Mouse (Mus musculus) liver, embryonic 13.5 days (tissue): ENCODE results near the gene Znrd1as. TPM values are rescaled to one million over a fixed set of nuclear protein-coding genes. Genes with fewer than 3 reads are reported as not detected.

Experiments used
- ATAC-seq: fragments of 200-750 bp; cut with Nextera tagmentation; 2 replicates; pipeline ENCODE4 v1.8.0; 2017; ENCODE audit warnings: low read depth, mild to moderate bottlenecking, moderate number of reproducible peaks, moderate library complexity
- DNase-seq: peaks from one replicate; pipeline ENCODE4 v3.0.0; 2022
- H3K27ac ChIP-seq: fragments of 300-500 bp; sonication (generic); 2 replicates; pipeline ENCODE4 v1.5.1; 2015; ENCODE audit warnings: moderate library complexity, mild to moderate bottlenecking, inconsistent platforms
- H3K27me3 ChIP-seq: fragments of 300-500 bp; sonication (generic); 2 replicates; pipeline ENCODE4 v1.6.1; 2015; ENCODE audit warnings: mild to moderate bottlenecking, inconsistent platforms
- H3K36me3 ChIP-seq: fragments of 300-500 bp; sonication (generic); 2 replicates; pipeline ENCODE4 v1.6.1; 2015; ENCODE audit warnings: mild to moderate bottlenecking, inconsistent platforms
- H3K4me1 ChIP-seq: fragments of 300-500 bp; sonication (generic); replicated peaks from 2 replicates; pipeline ENCODE4 v1.6.1; 2015; ENCODE audit warnings: inconsistent platforms
- H3K4me2 ChIP-seq: fragments of 300-500 bp; sonication (generic); 2 replicates; pipeline ENCODE4 v1.6.1; 2015; ENCODE audit warnings: inconsistent platforms, mild to moderate bottlenecking, moderate library complexity
- H3K4me3 ChIP-seq: fragments of 300-500 bp; sonication (generic); replicated peaks from 2 replicates; pipeline ENCODE4 v1.5.1; 2015; ENCODE audit warnings: mild to moderate bottlenecking, inconsistent platforms
- H3K9ac ChIP-seq: fragments of 300-500 bp; sonication (generic); 2 replicates; pipeline ENCODE4 v1.6.1; 2015; ENCODE audit warnings: mild to moderate bottlenecking, inconsistent platforms
- H3K9me3 ChIP-seq: fragments of 300-500 bp; sonication (generic); replicated peaks from 2 replicates; pipeline ENCODE4 v1.6.1; 2016; ENCODE audit warnings: inconsistent platforms
- WGBS: fragments of 180-500 bp; shearing (Covaris S2); methylation state at CpG from one replicate; pipeline ENCODE4 v1.1.7; 2015; ENCODE audit not compliant: insufficient replicate concordance; 5-methylcytosine and 5-hydroxymethylcytosine counted together
- polyA plus RNA-seq: library from polyadenylated mRNA; unstranded; fragments of >200 nt; fragmentation: Nextera tagmentation; extraction: Ambion mirVana; gene quantifications from 2 replicates; pipeline ENCODE4 v1.2.1, GENCODE M21; 2015

The Znrd1as gene
- polyA plus RNA-seq, 1 experiment from 2014 or later: 3.5 TPM

DNA sequence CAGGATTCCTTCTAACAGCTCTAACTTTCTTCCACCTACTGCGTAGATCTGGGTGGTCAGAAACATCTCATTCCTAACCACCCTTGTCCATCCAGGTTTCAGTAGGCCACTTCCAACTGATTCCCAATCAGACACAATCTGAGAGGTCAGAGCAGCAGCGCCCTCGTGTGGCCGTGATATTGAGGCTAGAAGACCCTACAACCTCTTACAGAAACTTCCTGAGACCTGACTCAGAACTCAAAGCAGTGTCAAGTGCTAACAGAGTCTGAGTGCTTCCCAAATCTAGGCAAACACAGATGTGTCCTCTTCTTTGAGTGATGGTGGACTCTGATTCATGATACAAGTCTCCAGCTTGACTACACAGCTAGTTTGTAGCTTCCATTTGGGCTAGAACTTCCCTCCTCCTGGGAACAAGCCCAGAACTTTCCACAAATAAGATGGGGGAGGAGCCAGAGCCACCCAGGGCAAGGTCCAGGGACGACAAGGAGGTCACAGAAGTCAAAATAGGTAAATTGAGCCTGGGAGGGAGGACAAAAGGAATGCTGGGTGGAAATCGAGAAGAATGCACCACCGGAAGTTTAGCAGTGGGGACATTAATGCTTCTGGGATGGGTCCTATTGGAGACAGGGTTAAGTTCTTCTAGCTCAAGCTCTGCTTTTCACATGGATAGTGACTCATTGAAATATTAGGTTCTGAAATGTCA is 38.8 kb downstream of the Znrd1as start:
- WGBS: 21% methylated on average over 7 of the region's 7 CpGs
- Histone ChIP-seq H3K27ac (no peak overlapping the region), H3K9me3 (no peaks in the 10 kb centered on the region), H3K9ac (no peak overlapping the region), H3K27me3 (peaks cover 3% of the 10 kb centered on the region; the same call in 1 of the 2 replicates), H3K4me3 (no peak overlapping the region), H3K4me2 (no peak overlapping the region), H3K4me1 (no peaks in the 10 kb centered on the region), H3K36me3 (no peaks in the 10 kb centered on the region)
- ATAC-seq (no peak), DNase-seq (no peak)

DNA sequence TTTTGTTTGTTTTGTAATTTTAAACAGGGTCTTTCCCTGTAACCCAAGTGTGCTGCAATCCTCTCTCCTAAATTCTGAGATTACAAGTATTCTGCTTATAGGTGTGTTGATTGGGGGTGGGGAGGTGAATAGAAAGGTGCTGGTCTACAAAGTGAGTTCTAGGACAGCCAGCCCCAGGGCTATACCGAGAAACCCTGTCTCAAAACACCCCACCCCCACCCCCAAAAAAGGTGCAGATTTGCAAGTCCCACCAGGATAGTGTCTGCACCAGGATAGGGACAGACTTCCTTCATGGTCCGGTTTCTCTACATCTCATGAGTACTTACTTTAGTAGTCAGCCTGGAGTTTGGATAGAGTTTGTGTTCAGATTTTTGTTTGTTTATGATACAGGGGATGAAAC is 40.1 kb downstream of the Znrd1as start:
- ATAC-seq (no peak), DNase-seq (no peak)
- no peak overlapping the region for H3K4me3 ChIP-seq
- WGBS: 46% methylated on average over 2 of the region's 2 CpGs
- no peaks in the 10 kb centered on the region for H3K9me3 ChIP-seq
- no peak overlapping the region for H3K9ac ChIP-seq
- no peaks in the 10 kb centered on the region for H3K36me3 ChIP-seq
- H3K4me1 ChIP-seq: no peaks in the 10 kb centered on the region
- peaks cover 15% of the 10 kb centered on the region for H3K27me3 ChIP-seq
- no peak overlapping the region for H3K27ac ChIP-seq
- no peak overlapping the region for H3K4me2 ChIP-seq

DNA sequence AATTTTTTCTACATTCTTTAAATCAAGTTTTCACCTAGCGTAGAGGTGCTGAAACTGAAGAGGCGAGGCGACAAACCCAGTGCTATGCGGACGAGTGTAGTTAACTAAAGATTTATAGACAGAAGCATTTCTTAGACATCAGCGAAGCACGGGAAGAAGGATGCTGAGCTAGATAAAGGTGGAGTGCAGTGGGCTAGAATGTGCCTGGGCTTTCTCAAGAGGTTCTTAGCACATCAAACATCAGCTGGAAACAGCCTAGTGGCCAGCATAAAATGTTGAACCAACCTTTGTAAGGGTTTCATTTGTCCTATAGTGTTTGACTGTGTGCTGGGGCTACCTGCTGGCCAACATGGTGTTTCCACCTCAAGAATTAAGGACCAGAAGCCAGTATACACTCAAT is 42.5 kb downstream of the Znrd1as start, which contains the start of gene Zfp57:
Gene Zfp57, plus strand, starts transcription at position 301 of the 400 bp plus-strand sequence.
- Histone ChIP-seq H3K36me3 (no peaks in the 10 kb centered on the region), H3K27me3 (peaks cover 26% of the 10 kb centered on the region), H3K9me3 (no peaks in the 10 kb centered on the region), H3K4me1 (no peaks in the 10 kb centered on the region), H3K4me3 (no peak within 1 kb of the TSS), H3K27ac (no peak within 1 kb of the TSS), H3K9ac (no peak within 1 kb of the TSS), H3K4me2 (no peak within 1 kb of the TSS)
- 71% methylated on average over 7 of the region's 7 CpGs for WGBS
- no peak for ATAC-seq
- no peak for DNase-seq

DNA sequence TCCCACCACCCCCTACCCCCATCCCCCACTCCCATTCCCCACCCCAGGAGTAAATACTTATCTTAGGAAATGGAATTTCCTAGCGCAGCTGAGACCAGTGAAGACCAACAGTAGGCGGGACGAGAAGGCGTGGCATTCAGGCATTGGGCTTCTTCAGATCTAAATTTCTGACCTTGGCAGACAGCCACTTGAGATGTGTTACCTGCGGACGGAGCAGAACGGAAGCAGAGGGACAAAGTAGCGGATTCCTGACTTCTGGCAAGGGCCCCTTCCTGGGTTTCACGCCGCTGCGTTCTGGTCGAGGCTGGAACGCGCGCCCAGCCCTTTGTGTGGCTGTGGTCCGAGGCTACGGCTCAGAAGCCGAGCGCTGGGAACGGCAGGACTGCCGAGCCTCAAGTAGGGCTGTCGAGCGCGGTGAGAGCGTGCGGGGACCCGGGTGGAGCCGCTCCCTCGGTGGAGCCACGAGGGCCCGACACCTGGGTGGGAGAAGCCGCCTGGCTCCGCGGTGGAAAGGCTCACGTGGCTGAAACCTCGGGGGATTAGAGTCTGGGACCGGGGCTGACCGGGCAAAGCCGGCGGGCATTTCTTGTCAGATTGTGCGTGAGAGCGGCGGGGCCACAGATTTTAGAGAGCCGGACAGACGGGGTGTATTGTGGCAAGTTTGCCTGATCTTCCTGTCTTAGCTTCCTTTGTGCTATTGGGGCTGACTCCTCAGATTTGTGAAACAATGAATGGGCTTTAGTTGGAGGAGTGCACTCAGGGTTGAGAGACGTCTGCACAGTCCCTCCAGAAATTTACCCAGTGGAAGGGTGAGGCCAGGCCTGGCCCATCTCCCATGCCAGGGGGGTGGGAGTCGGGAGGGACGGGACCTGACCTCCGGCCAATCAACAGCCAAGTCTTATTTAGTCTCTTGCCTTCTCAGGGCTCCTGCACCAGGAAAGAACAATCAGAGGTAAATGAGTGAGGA is 44.3 kb downstream of the Znrd1as start:
- Histone ChIP-seq H3K27me3 (peaks cover 26% of the 10 kb centered on the region), H3K27ac (no peak overlapping the region), H3K4me1 (no peaks in the 10 kb centered on the region), H3K4me2 (peak overlapping the region; percentile 55), H3K9ac (peak overlapping the region; percentile 54), H3K36me3 (no peaks in the 10 kb centered on the region), H3K9me3 (no peaks in the 10 kb centered on the region), H3K4me3 (peak overlapping the region; percentile 53)
- peak; percentile 36; the same call in 1 of the 2 replicates for ATAC-seq
- WGBS: 2% methylated on average over 49 of the region's 49 CpGs
- DNase-seq: no peak

DNA sequence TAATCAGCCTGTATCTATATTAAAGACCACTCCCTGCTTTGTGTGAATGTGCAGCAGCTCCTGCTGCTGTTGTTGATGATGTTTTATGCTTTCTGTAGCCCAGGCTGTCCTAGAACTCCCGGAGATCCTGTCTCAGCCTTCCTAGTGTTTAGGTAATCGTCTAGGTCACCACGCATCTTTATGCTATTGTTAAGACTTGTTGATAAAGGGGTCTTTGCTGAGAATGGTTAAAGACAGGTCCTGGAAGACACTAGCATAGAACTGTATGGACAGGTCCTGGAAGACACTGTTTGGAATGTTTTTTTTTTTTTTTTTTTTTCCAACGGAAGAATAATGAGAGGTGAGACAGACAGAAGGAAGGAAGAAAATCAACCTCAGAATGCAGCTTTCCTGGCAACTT is 45.0 kb downstream of the Znrd1as start:
- H3K4me2 ChIP-seq: peak overlapping the region; percentile 55
- H3K9me3 ChIP-seq: no peaks in the 10 kb centered on the region
- peaks cover 26% of the 10 kb centered on the region for H3K27me3 ChIP-seq
- DNase-seq: no peak
- no peak overlapping the region for H3K9ac ChIP-seq
- ATAC-seq: no peak
- H3K4me3 ChIP-seq: peak overlapping the region; percentile 53
- H3K27ac ChIP-seq: no peak overlapping the region
- no peaks in the 10 kb centered on the region for H3K36me3 ChIP-seq
- WGBS: 42% methylated on average over 4 of the region's 4 CpGs
- H3K4me1 ChIP-seq: no peaks in the 10 kb centered on the region

DNA sequence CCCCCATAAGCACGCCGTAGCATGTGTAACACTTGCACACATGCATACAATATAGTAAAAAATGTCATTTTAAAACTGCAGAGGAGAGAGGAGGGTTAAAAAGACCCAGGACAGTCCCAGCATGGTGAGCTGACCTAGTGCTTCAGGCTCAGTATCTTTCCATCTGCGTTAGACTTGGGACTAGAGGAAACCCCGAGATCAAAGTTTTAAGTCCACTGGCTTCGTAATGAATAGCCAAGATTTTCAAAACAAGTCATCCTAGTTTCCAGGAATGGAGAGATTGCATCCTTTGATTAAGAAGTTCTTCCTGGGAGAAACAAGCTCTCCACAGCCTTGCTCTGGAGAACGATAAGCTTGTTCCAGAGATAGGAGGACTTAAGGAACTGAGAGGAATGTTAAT is 49.8 kb downstream of the Znrd1as start:
- Histone ChIP-seq H3K4me3 (no peak overlapping the region), H3K36me3 (no peaks in the 10 kb centered on the region), H3K9me3 (no peaks in the 10 kb centered on the region), H3K4me1 (no peaks in the 10 kb centered on the region), H3K9ac (no peak overlapping the region), H3K4me2 (no peak overlapping the region), H3K27ac (no peak overlapping the region), H3K27me3 (peaks cover 14% of the 10 kb centered on the region)
- 72% methylated on average over 6 of the region's 6 CpGs for WGBS
- DNase-seq: no peak
- no peak for ATAC-seq

DNA sequence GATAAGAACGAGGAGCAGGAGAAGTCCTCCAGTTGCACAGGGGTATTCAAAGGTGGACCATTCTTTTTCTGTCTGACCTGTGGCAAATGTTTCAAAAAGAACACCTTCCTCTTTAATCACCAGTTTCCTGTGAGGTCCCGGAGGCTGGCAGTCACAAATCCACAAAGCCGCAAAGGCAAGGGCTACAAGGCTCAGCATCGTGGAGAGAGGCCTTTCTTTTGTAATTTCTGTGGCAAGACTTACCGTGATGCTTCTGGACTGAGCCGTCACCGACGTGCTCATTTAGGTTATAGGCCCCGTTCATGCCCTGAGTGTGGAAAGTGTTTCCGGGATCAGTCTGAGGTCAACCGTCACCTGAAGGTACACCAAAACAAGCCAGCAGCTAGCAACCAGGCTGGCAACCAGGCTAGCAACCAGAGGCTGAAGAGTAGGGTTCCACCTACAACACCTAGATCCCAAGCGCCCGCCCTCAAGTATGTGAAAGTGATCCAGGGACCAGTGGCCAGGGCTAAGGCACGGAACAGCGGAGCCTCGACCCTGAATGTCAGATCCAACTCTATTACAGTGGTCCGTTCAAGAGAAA is 51.2 kb downstream of the Znrd1as start:
- no peak overlapping the region for H3K4me2 ChIP-seq
- ATAC-seq: no peak
- no peak for DNase-seq
- peaks cover 2% of the 10 kb centered on the region; the same call in 1 of the 2 replicates for H3K27me3 ChIP-seq
- H3K36me3 ChIP-seq: no peaks in the 10 kb centered on the region
- no peak overlapping the region for H3K4me3 ChIP-seq
- no peaks in the 10 kb centered on the region for H3K9me3 ChIP-seq
- H3K27ac ChIP-seq: no peak overlapping the region
- WGBS: 55% methylated on average over 17 of the region's 17 CpGs
- no peaks in the 10 kb centered on the region for H3K4me1 ChIP-seq
- H3K9ac ChIP-seq: no peak overlapping the region

DNA sequence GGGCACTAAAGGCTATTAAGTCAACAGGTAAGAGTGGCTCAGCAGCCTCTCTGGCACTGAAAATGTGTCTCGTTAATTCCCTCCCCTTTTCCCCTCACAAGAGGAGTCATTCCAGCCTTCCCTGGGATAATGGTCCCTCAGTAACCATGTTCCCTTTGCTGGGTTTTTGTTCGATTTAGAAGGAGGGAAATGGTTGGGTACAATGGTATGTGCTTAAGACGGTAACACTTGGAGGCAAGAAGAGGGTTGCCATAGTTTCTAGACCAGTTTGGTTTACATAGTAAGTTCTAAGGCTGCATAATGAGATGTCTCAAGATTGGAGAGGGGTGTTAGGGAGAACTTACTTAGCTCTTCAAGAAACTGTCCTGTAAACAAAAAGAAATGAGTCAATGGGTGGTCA is 53.3 kb downstream of the Znrd1as start:
- Histone ChIP-seq H3K9me3 (no peaks in the 10 kb centered on the region), H3K27ac (no peak overlapping the region), H3K4me1 (no peaks in the 10 kb centered on the region), H3K27me3 (no peaks in the 10 kb centered on the region), H3K9ac (no peak overlapping the region), H3K4me3 (no peak overlapping the region), H3K36me3 (no peaks in the 10 kb centered on the region), H3K4me2 (no peak overlapping the region)
- no peak for ATAC-seq
- 61% methylated on average over 3 of the region's 3 CpGs for WGBS
- no peak for DNase-seq

DNA sequence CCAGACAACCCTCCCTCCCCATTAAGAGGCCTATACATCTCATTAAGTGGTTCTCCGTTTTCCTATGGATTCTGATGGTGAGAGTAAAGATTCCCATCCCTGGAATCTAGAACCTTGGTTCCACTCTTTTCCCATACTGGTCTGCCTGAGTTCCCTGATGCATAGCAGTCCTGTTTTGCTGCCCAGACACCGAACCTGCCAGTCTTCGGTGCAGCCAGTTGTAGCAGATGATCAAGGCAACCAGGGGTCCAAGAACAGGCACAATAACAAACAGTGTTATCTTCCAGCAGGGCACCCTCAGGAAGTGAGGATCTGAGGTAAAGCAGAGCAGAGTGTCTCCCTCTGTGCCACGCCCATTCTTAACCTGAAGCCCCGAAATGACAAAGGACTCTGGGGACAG is 53.7 kb downstream of the Znrd1as start:
- Histone ChIP-seq H3K27ac (no peak overlapping the region), H3K4me2 (no peak overlapping the region), H3K36me3 (no peaks in the 10 kb centered on the region), H3K9me3 (no peaks in the 10 kb centered on the region), H3K27me3 (no peaks in the 10 kb centered on the region), H3K4me1 (no peaks in the 10 kb centered on the region), H3K9ac (no peak overlapping the region), H3K4me3 (no peak overlapping the region)
- no peak for DNase-seq
- 39% methylated on average over 5 of the region's 5 CpGs for WGBS
- ATAC-seq: no peak
